ENCODE assay signal across 8 mouse cellular contexts in genomic region chr11:62756456-62757142, GRCm38 (mm10). TPM values are rescaled to one million over a fixed set of nuclear protein-coding genes. Genes with fewer than 3 reads are reported as not detected.
DNase-seq lines count a peak whose midpoint lies in the region; ATAC-seq lines count a peak whose summit lies in the region.

No protein-coding gene starts in this region.

- no peak overlapping the region for H3K27ac ChIP-seq in hindbrain, embryonic 11.5 days (ENCODE audit: low read depth, low read length)
- no peak overlapping the region for H3K27ac ChIP-seq in lung, embryonic 16.5 days (ENCODE audit: low read length)

- H3K9ac ChIP-seq in hindbrain, embryonic 11.5 days (ENCODE audit: low read depth, low read length): 0 out of 2 replicates have a peak overlapping the region, but pooled peaks have one; percentile 15
- 0 out of 2 replicates have a peak overlapping the region, but pooled peaks have one; percentile 17 for H3K9ac ChIP-seq in lung, embryonic 16.5 days (ENCODE audit: low read length)

- H3K4me2 ChIP-seq in hindbrain, embryonic 11.5 days (replicated peaks; ENCODE audit: low read depth, low read length): peak overlapping the region; percentile 34
- peak overlapping the region; percentile 54 for H3K4me2 ChIP-seq in lung, embryonic 16.5 days (ENCODE audit: low read depth, low read length)

- no peaks in the 10 kb centered on the region for H3K36me3 ChIP-seq in hindbrain, embryonic 11.5 days (ENCODE audit: control insufficient read depth, insufficient read depth, low read length)
- H3K36me3 ChIP-seq in lung, embryonic 16.5 days (ENCODE audit: control insufficient read depth, insufficient read depth, low read length): no peaks in the 10 kb centered on the region

- DNase-seq in Muller cell, postnatal 12 days (ENCODE audit: inconsistent ontology term): peak; percentile 97
- peak; percentile 99 for DNase-seq in cerebellum, postnatal 10 days
- peak; percentile 81 to 89 for DNase-seq in frontal cortex, postnatal 10 days (ENCODE audit: low spot score in 2 of 2)
- peak; percentile 99 for DNase-seq in hindbrain, embryonic 11.5 days (ENCODE audit: low spot score)
- peak; percentile 92 for DNase-seq in layer of hippocampus, adult 9-11 months
- DNase-seq in ovary, postnatal 10 days (ENCODE audit: low spot score): peak; percentile 92
- peak; percentile 77 for DNase-seq in thymus, postnatal 0 days (ENCODE audit: low spot score)

- H3K9me3 ChIP-seq in hindbrain, embryonic 11.5 days (ENCODE audit: control insufficient read depth, low read length): no peaks in the 10 kb centered on the region
- H3K9me3 ChIP-seq in lung, embryonic 16.5 days (ENCODE audit: control insufficient read depth, low read length): no peaks in the 10 kb centered on the region

- H3K27me3 ChIP-seq in hindbrain, embryonic 11.5 days (ENCODE audit: control insufficient read depth, insufficient read depth, low read length): peaks cover 3% of the 10 kb centered on the region; the same call in 1 of the 2 replicates
- no peaks in the 10 kb centered on the region for H3K27me3 ChIP-seq in lung, embryonic 16.5 days (ENCODE audit: control insufficient read depth, insufficient read depth, low read depth, low read length)

- no peak overlapping the region for H3K4me3 ChIP-seq in hindbrain, embryonic 11.5 days (ENCODE audit: low read depth, low read length)
- H3K4me3 ChIP-seq in lung, embryonic 16.5 days (ENCODE audit: low read length): peak overlapping the region; percentile 22

- 8% methylated on average over 36 of the region's 36 CpGs for WGBS in hindbrain, embryonic 11.5 days
- 6% methylated on average over 36 of the region's 36 CpGs for WGBS in lung, embryonic 16.5 days

- H3K4me1 ChIP-seq in hindbrain, embryonic 11.5 days (replicated peaks; ENCODE audit: control insufficient read depth, insufficient read depth, low read length): no peaks in the 10 kb centered on the region; the same call in 1 of the 2 replicates
- no peaks in the 10 kb centered on the region for H3K4me1 ChIP-seq in lung, embryonic 16.5 days (replicated peaks; ENCODE audit: control insufficient read depth, insufficient read depth, low read length)

- peak; percentile 97 for ATAC-seq in hindbrain, embryonic 11.5 days (ENCODE audit: low FRiP score)
- ATAC-seq in lung, embryonic 16.5 days (ENCODE audit: low read depth): peak; percentile 100

RNA-seq across cellular contexts. Expression of gene Gm10428, which starts 3.7 kb away (rescaled TPM):
- not detected in 2 replicates for polyA plus RNA-seq in hindbrain, embryonic 11.5 days (2014; fragmentation: Nextera tagmentation; extraction: Ambion mirVana)
- not detected in 2 replicates for polyA plus RNA-seq in lung, embryonic 16.5 days (2015; fragmentation: Nextera tagmentation; extraction: Ambion mirVana)
- not detected in 2 replicates for polyA plus RNA-seq in thymus, postnatal 0 days (2015; fragmentation: Nextera tagmentation; extraction: Ambion mirVana)

RNA-seq across cellular contexts. Expression of gene Zfp287, which starts 24.9 kb away (rescaled TPM):
- polyA plus RNA-seq in hindbrain, embryonic 11.5 days (2014; fragmentation: Nextera tagmentation; extraction: Ambion mirVana): 14.0 and 15.1 TPM in 2 replicates
- polyA plus RNA-seq in lung, embryonic 16.5 days (2015; fragmentation: Nextera tagmentation; extraction: Ambion mirVana): 5.4 and 5.8 TPM in 2 replicates
- polyA plus RNA-seq in thymus, postnatal 0 days (2015; fragmentation: Nextera tagmentation; extraction: Ambion mirVana): 3.0 and 3.2 TPM in 2 replicates

RNA-seq across cellular contexts. Expression of gene Zfp286, which starts 32.7 kb away (rescaled TPM):
- 27.4 and 31.1 TPM in 2 replicates for polyA plus RNA-seq in hindbrain, embryonic 11.5 days (2014; fragmentation: Nextera tagmentation; extraction: Ambion mirVana)
- 14.8 and 14.9 TPM in 2 replicates for polyA plus RNA-seq in lung, embryonic 16.5 days (2015; fragmentation: Nextera tagmentation; extraction: Ambion mirVana)
- 16.4 and 18.9 TPM in 2 replicates for polyA plus RNA-seq in thymus, postnatal 0 days (2015; fragmentation: Nextera tagmentation; extraction: Ambion mirVana)
